Mouse (Mus musculus) liver, adult 2 months (tissue): ENCODE data around the gene Tgfbi.

Experiments
- CTCF ChIP-seq: fragments of 200-500 bp; IDR thresholded peaks from 2 replicates; pipeline ENCODE4 v1.5.1; 2011; ENCODE audit warnings: low read depth, low read length, control low read depth
- POLR2A ChIP-seq: fragments of 200-500 bp; IDR thresholded peaks from 2 replicates; pipeline ENCODE4 v1.6.1; 2011; ENCODE audit warnings: low read length, control low read depth; ENCODE audit not compliant: insufficient read depth; ENCODE audit errors: extremely low read depth

DNA sequence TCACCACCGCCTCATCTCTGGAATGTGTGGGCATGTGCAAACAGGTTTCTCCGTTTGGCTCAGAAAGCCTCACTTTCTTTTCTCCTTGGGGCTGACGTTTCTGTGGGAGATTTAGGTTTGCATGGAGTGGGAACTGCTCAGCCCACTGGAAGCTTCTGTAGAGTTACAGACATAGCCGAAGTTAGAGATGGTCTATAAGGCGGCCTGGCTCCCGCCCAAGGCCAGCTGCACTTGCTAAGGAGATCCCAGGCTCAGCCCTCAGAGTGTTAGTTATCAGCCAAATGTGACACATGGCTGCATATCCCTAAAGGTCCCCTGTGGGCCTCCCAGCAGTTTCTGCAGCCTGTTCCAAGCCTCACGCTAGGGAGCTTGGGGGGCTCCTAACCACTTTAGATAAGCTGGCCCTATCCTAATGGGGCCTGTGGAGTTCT lies 15.3 kb upstream of the Tgfbi start:
- TF ChIP-seq CTCF (no peak), POLR2A (no peak)
